Mouse (Mus musculus) cerebellum, adult 11 months (tissue): ENCODE measurements around the gene Arhgap9.

Experiments used
- DNase-seq: peaks from one replicate; pipeline ENCODE4 v3.0.0; 2022

Arhgap9 gene

DNA sequence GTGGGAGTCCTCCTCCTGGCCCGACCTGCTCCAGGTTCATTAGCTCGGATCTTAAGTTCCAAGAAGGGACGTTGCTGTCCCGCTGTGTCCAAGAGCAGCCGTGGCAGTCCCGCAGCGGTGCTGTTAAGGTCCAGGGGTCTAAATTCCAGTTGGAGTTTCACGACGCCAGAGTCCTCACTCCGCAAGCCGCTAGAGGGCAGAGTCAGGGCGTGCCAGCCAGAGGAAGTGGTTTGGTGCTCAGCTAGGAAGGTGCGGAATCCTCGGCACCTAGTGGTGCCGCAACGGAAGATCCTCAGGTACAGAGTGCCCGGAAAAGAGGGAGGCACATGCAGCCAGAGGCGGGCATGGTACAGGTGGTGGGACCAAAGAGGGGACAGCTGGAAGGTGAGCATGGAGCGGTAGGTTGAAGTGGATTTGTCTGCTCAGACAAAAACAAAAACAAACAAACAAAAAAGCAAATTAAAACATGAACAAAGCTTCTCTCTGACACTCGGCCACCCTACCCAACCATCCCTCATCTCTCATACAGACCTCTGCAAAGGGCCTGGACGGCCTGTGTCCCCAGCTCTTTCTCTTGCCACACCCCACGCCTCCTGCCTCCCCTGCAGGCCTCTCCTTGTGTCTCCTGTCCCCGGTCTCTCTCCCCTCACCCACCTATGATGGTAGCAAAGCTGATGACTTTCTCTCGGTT, 29.0 kb downstream of the Arhgap9 start:
- DNase-seq: peak; percentile 67

DNA sequence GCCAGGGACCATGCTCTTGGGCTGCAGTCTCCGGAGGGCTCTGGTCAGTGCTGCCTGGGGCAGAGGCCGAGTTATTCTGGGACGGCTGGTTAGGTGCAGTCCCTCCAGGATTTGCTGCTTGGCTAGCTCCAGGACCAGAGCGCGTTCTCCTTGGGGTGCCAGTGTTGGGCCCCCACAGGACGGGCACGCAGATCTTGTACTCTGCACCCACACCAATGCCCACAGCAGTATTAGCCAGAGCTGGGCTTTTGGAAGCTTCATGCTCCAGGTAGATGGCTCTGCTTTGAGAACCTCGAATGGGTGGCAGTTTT, 29.5 kb downstream of the Arhgap9 start:
- DNase-seq: no peak

DNA sequence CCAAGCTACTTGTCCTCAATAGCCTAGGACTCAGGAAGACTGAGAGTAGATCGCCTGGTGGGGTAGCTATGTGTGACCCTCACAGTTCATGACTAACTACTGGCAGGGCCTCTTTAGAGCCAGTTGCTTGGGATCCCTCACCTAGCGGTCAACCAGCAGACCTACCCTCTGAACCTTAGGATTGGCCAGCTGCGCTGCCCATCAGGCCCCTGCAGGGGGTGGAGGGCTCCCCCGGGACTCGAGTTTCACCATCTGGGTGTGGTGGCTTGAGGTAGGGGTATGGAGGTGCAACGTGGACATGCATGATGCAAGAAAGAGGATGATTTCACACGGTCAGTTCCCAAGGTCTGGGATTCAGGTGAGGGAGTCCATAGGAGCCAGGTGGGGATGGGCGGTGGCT, 30.0 kb downstream of the Arhgap9 start:
- DNase-seq: no peak

DNA sequence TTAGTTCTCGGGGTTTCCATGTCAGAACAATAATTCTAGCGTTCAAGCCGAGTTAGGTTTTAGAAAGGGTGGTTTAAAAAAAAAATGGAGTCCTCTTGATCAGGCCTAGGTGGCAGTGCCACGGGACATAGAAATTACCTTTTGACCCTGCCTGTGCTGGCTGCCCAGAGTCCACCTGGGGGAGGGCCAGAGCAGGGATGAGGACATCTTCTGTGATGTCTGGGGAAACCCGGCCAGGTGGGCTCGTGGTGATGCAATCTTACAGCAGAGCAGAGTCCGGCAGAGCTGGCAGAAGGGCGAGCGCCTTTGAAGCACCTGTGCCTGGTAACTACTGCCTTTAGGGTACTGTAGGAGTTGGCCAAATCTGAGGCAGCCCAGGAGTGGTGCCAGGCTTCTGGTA, 30.4 kb downstream of the Arhgap9 start:
- no peak for DNase-seq

DNA sequence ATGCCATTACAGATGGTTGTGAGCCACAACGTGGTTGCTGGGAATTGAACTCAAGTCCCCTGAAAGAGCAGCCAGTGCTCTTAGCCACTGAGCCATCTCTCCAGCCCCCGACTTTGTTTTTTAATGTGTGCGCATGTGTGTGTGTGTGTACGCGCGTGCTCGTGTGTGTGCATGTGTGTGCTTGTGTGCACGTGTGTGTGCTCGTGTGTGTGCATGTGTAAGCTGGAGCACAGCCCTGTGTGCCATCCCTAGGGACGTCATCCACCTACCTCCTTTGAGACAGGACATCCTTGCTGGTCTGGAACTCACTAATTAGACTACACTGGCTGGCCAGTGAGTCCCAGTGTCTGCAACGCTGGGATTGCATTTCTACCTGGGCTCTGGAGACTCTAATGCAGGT, 31.0 kb downstream of the Arhgap9 start:
- no peak for DNase-seq

DNA sequence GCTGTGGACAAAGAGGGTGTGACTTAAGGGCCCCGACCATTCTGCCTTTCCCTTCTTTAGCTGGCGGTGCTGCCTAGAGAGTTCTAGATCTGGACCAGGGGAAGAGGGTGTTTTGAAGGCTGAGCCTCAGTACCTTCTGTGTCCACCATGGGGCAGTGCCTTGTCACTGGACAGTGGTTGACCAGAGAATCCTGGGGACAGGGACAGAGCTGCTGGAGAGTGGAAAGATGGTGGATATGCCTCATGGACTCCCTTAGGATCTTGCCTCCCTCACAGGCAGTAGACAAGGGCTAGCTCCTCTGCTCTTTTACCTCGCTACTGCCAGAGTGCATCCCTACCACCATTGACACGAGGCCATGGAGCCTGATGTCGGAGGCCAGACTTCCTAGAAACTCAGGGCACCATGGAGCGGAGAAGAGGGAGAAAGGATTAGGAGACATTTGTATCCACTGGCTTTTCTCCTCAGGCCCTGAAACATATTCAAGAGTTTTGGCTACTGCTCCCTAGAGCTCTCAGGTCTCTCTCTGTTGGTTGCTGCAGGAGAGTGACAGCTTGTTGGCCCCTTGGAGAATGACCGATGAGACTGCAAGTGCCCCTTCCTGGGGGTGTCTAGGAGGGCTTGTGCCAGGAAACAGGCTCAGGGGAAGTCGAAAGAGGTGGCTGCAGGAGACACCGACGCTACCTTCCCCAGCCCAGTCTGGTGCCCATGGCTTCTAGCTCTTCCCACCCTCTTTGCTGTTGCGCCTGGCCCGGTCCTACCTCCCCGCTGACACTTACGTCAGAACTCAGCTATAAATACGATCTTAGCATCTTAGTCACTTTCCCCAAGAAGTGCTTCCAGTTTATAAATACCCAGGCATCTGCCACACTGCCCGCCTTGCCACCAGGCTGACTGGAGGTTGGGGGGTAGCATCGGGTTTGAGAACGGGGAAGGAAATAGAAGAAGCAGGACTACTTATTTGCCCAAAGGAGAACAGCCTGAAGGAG, 32.4 kb downstream of the Arhgap9 start, which contains the start of gene Inhbe:
Gene Inhbe, minus strand, starts transcription at position 503 of the 987 bp plus-strand sequence.
- no peak for DNase-seq

DNA sequence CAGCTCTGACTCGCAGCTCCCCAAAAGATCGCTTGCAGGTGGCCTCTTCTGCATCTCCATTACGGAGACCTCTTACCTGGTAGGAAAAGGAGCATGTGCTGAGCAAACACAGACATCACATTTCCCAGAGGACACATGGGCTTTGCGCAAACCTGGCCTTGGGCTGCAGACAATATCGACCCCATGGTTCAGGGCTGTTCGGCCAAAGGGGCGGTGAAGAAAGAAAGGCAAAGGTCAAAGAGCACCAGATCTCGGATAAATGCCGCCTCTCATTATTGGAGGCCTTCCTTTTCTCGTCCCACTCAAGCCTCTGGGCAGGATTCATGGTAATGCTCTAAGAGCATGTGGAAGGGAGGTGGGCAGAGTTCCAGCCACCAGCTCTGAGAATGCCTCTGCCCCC, 33.6 kb downstream of the Arhgap9 start:
- no peak for DNase-seq

DNA sequence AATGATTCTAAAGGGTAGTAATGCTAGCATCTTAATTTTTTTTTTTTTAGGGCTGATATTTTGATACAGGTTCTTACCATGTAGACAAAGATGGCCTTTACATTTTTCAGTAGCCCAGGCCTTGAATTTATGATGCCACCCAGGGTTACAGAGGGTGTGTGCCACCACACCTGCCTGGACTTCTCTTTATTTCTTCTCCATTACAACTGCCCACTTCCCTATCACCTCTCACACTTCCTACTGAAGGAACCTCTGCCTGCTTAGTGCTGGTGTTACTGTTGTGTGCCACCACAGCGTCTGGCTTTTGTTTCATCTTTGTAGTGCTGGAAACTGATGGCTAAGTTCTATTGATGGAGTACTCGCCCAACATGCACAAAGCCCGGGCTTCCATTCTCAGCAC, 39.0 kb downstream of the Arhgap9 start:
- no peak for DNase-seq

DNA sequence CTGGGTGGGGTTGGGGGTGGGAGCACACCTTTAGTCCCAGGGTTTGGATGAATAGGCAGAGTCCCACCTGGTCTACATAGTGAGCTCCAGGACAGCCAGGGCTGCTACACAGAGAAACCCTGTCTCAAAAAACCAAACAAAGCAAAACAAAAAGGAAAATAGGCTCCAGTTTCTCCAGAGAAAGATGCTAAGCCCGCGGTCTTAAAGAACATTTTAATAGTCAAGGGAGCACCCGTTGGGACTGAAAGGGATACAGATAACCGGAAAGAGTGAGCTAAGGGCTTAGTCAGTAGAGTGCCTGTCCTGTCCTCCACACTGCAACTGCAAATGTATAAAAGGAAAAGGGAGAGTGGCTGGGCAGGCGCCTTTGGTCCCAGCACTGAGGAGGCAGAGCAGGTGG, 45.4 kb downstream of the Arhgap9 start:
- no peak for DNase-seq

DNA sequence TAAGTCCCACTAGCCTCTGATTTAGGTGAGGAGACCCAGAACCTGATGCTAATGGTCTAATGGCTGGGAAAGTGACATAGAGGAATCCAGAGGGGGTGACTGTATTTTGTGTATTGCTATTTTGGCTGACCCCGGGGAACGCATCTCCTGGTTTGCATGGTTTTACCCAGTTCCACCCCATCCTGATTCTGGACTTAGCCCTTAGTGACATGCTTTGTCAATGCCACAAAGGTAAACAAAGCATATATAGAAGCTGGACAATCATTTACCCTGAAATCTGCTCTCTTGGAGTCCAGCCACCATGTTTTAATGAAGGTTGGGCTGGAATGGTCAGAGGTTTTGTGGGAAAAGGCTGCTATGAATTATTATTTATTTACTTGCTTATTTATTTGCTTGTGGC, 46.5 kb downstream of the Arhgap9 start:
- DNase-seq: no peak

DNA sequence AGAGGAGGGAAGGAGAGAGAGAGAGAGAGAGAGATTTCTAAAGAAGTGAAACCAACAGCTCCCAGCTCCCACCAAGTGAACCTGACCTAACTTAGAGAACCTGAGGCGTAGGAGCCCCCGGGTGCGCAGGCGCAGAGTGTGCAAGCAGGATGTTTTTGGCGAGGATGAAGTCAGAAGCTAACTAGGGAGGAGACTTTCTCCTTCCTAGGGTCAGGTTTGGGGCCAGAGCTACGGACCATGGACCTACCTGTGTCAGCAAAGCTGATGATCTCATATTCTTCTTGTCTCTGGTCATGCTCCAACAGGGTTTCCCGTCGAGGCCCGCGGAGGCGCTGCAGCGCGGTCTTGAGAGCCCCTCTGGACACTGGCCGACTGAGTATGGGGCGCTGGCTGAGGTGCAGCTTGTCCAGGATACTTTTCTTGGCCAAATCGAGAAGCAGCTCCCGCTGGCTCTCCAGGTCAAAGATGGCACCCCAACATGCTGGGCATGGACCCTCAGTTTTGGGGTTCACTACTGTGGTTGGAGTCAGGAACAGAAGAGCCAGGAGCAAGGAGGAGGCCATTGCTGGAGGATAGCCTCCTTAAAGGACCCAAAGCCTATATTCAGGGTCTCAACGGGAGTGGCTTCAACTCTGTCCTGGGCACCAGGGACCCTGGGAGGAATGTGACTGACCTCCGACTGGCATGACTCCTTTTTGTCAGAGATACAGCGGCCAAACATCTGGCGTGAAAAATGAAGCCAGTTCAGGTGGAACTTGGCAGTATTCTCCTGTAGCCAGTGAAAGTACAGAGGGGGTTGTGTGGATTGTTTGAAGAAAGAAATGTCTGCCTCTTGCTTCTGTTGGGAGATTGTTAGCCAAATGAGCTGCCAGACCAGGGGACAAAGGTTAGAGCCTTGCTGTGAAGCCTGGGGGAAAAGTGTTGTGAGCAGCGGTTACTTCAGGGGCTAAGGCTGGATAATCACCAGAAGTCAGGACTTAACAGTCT, 48.4 kb downstream of the Arhgap9 start, which contains the start of gene Inhbc:
Gene Inhbc, minus strand, starts transcription at position 598 of the 987 bp plus-strand sequence.
- no peak for DNase-seq

DNA sequence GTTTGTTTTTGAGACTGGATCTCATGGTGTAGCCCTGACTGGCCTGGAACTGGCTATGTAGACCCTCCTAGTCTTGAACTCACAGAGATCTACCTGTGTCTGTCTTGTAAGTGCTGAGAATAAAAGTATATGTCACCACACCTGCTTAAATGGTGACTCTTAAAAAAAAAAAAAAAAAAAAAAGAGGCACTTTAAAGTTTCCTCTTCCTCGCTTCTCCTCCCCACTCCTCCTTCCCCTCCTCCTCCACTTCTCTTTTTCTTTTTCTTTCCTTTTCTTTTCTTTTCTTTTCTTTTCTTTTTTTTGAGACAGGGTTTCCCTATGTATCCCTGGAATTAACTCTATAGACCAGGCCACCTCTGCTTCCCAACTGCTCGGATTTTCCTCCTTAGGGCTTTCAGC, 49.3 kb downstream of the Arhgap9 start:
- DNase-seq: no peak

DNA sequence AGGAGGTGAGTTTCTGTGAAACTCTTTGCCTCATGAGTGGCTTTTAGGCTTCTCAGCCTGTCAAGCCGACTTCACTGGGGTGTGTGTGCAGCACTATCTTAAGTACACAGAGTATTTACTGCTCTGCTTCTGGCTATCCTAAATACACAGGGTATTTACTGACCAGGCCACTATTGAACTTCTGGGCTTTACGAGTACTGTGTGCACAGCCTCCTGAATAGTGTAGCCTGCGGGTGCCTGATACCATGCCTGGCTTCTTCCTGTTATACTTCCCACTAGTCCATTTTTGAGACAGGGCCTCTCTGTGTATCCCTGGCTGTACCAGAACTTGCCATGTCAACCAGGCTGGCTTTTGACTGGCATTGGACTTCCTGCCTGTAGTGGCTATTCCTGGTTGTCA, 55.9 kb downstream of the Arhgap9 start:
- no peak for DNase-seq
